In genomic region chr19:54114588-54115317, GRCm38 (mm10) we compare ENCODE assay signal across 8 mouse cellular contexts.
A peak's percentile ranks its signal among the peaks of the same experiment; 100 is the strongest.
DNase-seq lines count a peak whose midpoint lies in the region; ATAC-seq and TF ChIP-seq lines count a peak whose summit lies in the region.

No protein-coding gene starts in this region.

- 13% methylated on average over 22 of the region's 22 CpGs for WGBS in intestine, postnatal 0 days
- 7% methylated on average over 22 of the region's 22 CpGs for WGBS in midbrain, embryonic 15.5 days

- peak; percentile 53; the same call in 1 of the 2 replicates for ATAC-seq in intestine, postnatal 0 days
- ATAC-seq in midbrain, embryonic 15.5 days (replicated peaks): peak; percentile 83

- H3K4me2 ChIP-seq in intestine, postnatal 0 days (replicated peaks; ENCODE audit: low read depth): peak overlapping the region; percentile 63
- peak overlapping the region; percentile 51 for H3K4me2 ChIP-seq in midbrain, embryonic 15.5 days

- no peak overlapping the region for H3K9ac ChIP-seq in intestine, postnatal 0 days (ENCODE audit: low read depth, low read length)
- peak overlapping the region; percentile 38 for H3K9ac ChIP-seq in midbrain, embryonic 15.5 days

- no peaks in the 10 kb centered on the region for H3K9me3 ChIP-seq in intestine, postnatal 0 days (ENCODE audit: control insufficient read depth)
- H3K9me3 ChIP-seq in midbrain, embryonic 15.5 days: no peaks in the 10 kb centered on the region

- peak overlapping the region; percentile 49 for H3K4me3 ChIP-seq in intestine, postnatal 0 days (ENCODE audit: low read depth, low read length)
- H3K4me3 ChIP-seq in midbrain, embryonic 15.5 days: peak overlapping the region; percentile 41

- peaks cover 3% of the 10 kb centered on the region; the same call in 1 of the 2 replicates for H3K4me1 ChIP-seq in intestine, postnatal 0 days (replicated peaks; ENCODE audit: control insufficient read depth, insufficient read depth, low read length)
- peaks cover 13% of the 10 kb centered on the region for H3K4me1 ChIP-seq in midbrain, embryonic 15.5 days

- H3K36me3 ChIP-seq in intestine, postnatal 0 days (ENCODE audit: control insufficient read depth, insufficient read depth): no peaks in the 10 kb centered on the region
- no peaks in the 10 kb centered on the region for H3K36me3 ChIP-seq in midbrain, embryonic 15.5 days (replicated peaks)
- no peaks in the 10 kb centered on the region for H3K36me3 ChIP-seq in splenic B cell, adult 2 months (ENCODE audit: control insufficient read depth, insufficient read depth, low read length, poor library complexity, severe bottlenecking)

- H3K27me3 ChIP-seq in intestine, postnatal 0 days (replicated peaks; ENCODE audit: control insufficient read depth, insufficient read depth, low read length): no peaks in the 10 kb centered on the region
- no peaks in the 10 kb centered on the region for H3K27me3 ChIP-seq in midbrain, embryonic 15.5 days (replicated peaks)
- H3K27me3 ChIP-seq in splenic B cell, adult 2 months (ENCODE audit: control insufficient read depth, insufficient read depth, low read length, poor library complexity, severe bottlenecking): no peaks in the 10 kb centered on the region

- no peak for TF ChIP-seq CTCF in intestine, postnatal 0 days (IDR thresholded peaks at IDR 0.05; ENCODE audit: low read depth)

- DNase-seq in 3T3-L1 (ENCODE audit: low read depth, low spot score): peak; percentile 32
- peak; percentile 30 to 33 for DNase-seq in adrenal gland, adult 18-20 months (ENCODE audit: low spot score in 2 of 2)
- peak; percentile 37 for DNase-seq in embryo, embryonic 11.5 days (ENCODE audit: low read depth, low spot score)
- DNase-seq in heart, adult 18-20 months: peak; percentile 67 to 73
- DNase-seq in liver: peak; percentile 72
- peak; percentile 35 for DNase-seq in splenic B cell, adult 2 months (ENCODE audit: low read depth, low spot score)

- no peak overlapping the region for H3K27ac ChIP-seq in intestine, postnatal 0 days (ENCODE audit: low read depth, low read length)
- no peak overlapping the region for H3K27ac ChIP-seq in midbrain, embryonic 15.5 days
